Mouse (Mus musculus) bone marrow macrophage, adult 2 months (primary cell): ENCODE data around the gene Grik4.

Experiments used
- CTCF ChIP-seq: IDR thresholded peaks from 2 replicates; pipeline ENCODE4 v1.5.1; 2012; ENCODE audit warnings: low read depth, mild to moderate bottlenecking, low read length, moderate library complexity
- POLR2A ChIP-seq: IDR thresholded peaks from 2 replicates; pipeline ENCODE4 v1.6.1; 2012; ENCODE audit warnings: mild to moderate bottlenecking, low read depth, low read length, borderline replicate concordance

GRCm38 (mm10) chr9:42861238-42861637, 83.1 kb downstream of the Grik4 start:
- TF ChIP-seq POLR2A (no peak), CTCF (no peak)
